11 mouse cellular contexts compared by ENCODE assay signal in genomic region chr3:121635505-121635904, GRCm38 (mm10). TPM values are rescaled to one million over a fixed set of nuclear protein-coding genes. Genes with fewer than 3 reads are reported as not detected.
DNase-seq lines count a peak whose midpoint lies in the region; ATAC-seq and TF ChIP-seq lines count a peak whose summit lies in the region.
"Had no signal": no experiment of that assay in that cellular context is flagged by ENCODE, and none has a peak within 500 bp of the region (broad histone marks: within the 10 kb centered on the region; RNA-seq: fewer than 3 reads in every experiment).

No protein-coding gene starts in this region.

- in situ Hi-C loops in Patski (cut with MboI; ENCODE audit: low pct_unique_long_range_greater_than_20kb), result loop anchor here (5.0 kb wide), 1 partner anchor 88 kb away; no protein-coding TSS in a partner anchor

- peak overlapping the region; percentile 73 for H3K27ac ChIP-seq in lung, embryonic 16.5 days (ENCODE audit: low read length)
- H3K27ac ChIP-seq in midbrain, embryonic 13.5 days, result no peak overlapping the region
- H3K27ac ChIP-seq: liver, embryonic 15.5 days; neural tube, embryonic 12.5 days had no signal

- H3K9ac ChIP-seq in lung, embryonic 16.5 days (ENCODE audit: low read length), result no peak overlapping the region
- H3K9ac ChIP-seq in midbrain, embryonic 13.5 days (replicated peaks), result no peak overlapping the region
- H3K9ac ChIP-seq: liver, embryonic 15.5 days; neural tube, embryonic 12.5 days had no signal

- CTCF ChIA-PET in Patski (lab: Charles Lee), result interaction anchor here (0.6 to 3.8 kb wide), 25 partner anchors 9 to 104 kb away, joined by 3 to 33 read pairs (median 6); partner anchors contain the start of gene F3

- no peaks in the 10 kb centered on the region for H3K27me3 ChIP-seq in Patski
- H3K27me3 ChIP-seq in lung, embryonic 16.5 days (ENCODE audit: control insufficient read depth, insufficient read depth, low read depth, low read length), result no peaks in the 10 kb centered on the region
- H3K27me3 ChIP-seq in midbrain, embryonic 13.5 days, result no peaks in the 10 kb centered on the region
- H3K27me3 ChIP-seq: liver, embryonic 15.5 days; neural tube, embryonic 12.5 days had no signal

- peaks cover 13% of the 10 kb centered on the region for H3K4me1 ChIP-seq in lung, embryonic 16.5 days (replicated peaks; ENCODE audit: control insufficient read depth, insufficient read depth, low read length)
- no peaks in the 10 kb centered on the region for H3K4me1 ChIP-seq in midbrain, embryonic 13.5 days (replicated peaks)
- H3K4me1 ChIP-seq: liver, embryonic 15.5 days; neural tube, embryonic 12.5 days had no signal

- H3K36me3 ChIP-seq in lung, embryonic 16.5 days (ENCODE audit: control insufficient read depth, insufficient read depth, low read length), result no peaks in the 10 kb centered on the region
- no peaks in the 10 kb centered on the region for H3K36me3 ChIP-seq in midbrain, embryonic 13.5 days
- H3K36me3 ChIP-seq: liver, embryonic 15.5 days; neural tube, embryonic 12.5 days had no signal

- no peaks in the 10 kb centered on the region for H3K9me3 ChIP-seq in lung, embryonic 16.5 days (ENCODE audit: control insufficient read depth, low read length)
- no peaks in the 10 kb centered on the region for H3K9me3 ChIP-seq in midbrain, embryonic 13.5 days
- H3K9me3 ChIP-seq: liver, embryonic 15.5 days; neural tube, embryonic 12.5 days had no signal

- 38% methylated on average over 7 of the region's 7 CpGs for WGBS in lung, embryonic 16.5 days
- 73% methylated on average over 7 of the region's 7 CpGs for WGBS in midbrain, embryonic 13.5 days

- peak; percentile 88 for DNase-seq in gastrocnemius, adult 18-20 months (ENCODE audit: low spot score)
- no peak for DNase-seq in gastrocnemius, postnatal 4 days (ENCODE audit: low spot score in 2 of 2)
- no peak for DNase-seq in Patski (ENCODE audit: low read depth, low spot score)
- DNase-seq in gastrocnemius, postnatal 25 days, result peak; percentile 81
- DNase-seq in embryo, embryonic 10 days (ENCODE audit: low spot score), result no peak
- no peak for DNase-seq in spleen, postnatal 36 days (ENCODE audit: low spot score in 2 of 2)
- DNase-seq: thymus, postnatal 25 days had no signal

- ATAC-seq in Patski, result peak; percentile 65
- peak; percentile 89 for ATAC-seq in lung, embryonic 16.5 days (ENCODE audit: low read depth)
- no peak for ATAC-seq in midbrain, embryonic 13.5 days

- H3K4me2 ChIP-seq in lung, embryonic 16.5 days (ENCODE audit: low read depth, low read length), result no peak overlapping the region
- no peak overlapping the region for H3K4me2 ChIP-seq in midbrain, embryonic 13.5 days (replicated peaks)
- H3K4me2 ChIP-seq: liver, embryonic 15.5 days; neural tube, embryonic 12.5 days had no signal

- POLR2A ChIA-PET in Patski (lab: Charles Lee), result interaction anchor here (1.1 to 2.2 kb wide), 4 partner anchors 10 to 100 kb away, joined by 3 to 10 read pairs (median 6); partner anchors contain the start of gene F3

- H3K4me3 ChIP-seq in lung, embryonic 16.5 days (ENCODE audit: low read length), result no peak overlapping the region
- no peak overlapping the region for H3K4me3 ChIP-seq in midbrain, embryonic 13.5 days (replicated peaks)
- H3K4me3 ChIP-seq: liver, embryonic 15.5 days; neural tube, embryonic 12.5 days had no signal

- TF ChIP-seq CTCF in Patski (IDR thresholded peaks at IDR 0.05), result no peak

RNA-seq across cellular contexts. Expression of gene 4930432M17Rik, which starts 35.1 kb away (rescaled TPM):
- total RNA-seq in gastrocnemius, adult 18-20 months (2021), result not detected
- not detected for total RNA-seq in gastrocnemius, postnatal 4 days (2021)
- polyA plus RNA-seq in Patski (2021), result not detected
- total RNA-seq in gastrocnemius, postnatal 25 days (2021), result not detected
- polyA plus RNA-seq in lung, embryonic 16.5 days (2015; fragmentation: Nextera tagmentation; extraction: Ambion mirVana), result not detected in 2 replicates
- not detected in 2 replicates for polyA plus RNA-seq in midbrain, embryonic 13.5 days (2015; fragmentation: Nextera tagmentation; extraction: Ambion mirVana)
- polyA plus RNA-seq: liver, embryonic 15.5 days; neural tube, embryonic 12.5 days had no signal

Comparison
In these comparisons a context has a peak if more than half of its experiments do, and no peak if none do; other contexts are left out.
1. DNase-seq: peak in gastrocnemius, adult 18-20 months (single experiment) and gastrocnemius, postnatal 25 days (single experiment); none in gastrocnemius, postnatal 4 days (0 of 2), Patski (single experiment), embryo, embryonic 10 days (single experiment) and spleen, postnatal 36 days (0 of 2).